Mouse (Mus musculus) ES-CJ7 (cell line): ENCODE data around the gene Them7.

Source experiments
- DNase-seq: peaks from one replicate; pipeline ENCODE4 v3.0.0; 2011; ENCODE audit warnings: low read depth, low spot score

Them7 gene

GRCm38 (mm10) chr2:105235380-105236115, 11.4 kb downstream of the Them7 start:
- no peak for DNase-seq

- DNase-seq: no peak
Observed at GRCm38 (mm10) chr2:105237424-105237823, 13.3 kb downstream of the Them7 start.

GRCm38 (mm10) chr2:105237841-105238240, 13.7 kb downstream of the Them7 start:
- DNase-seq: no peak

GRCm38 (mm10) chr2:105238775-105239174, 14.7 kb downstream of the Them7 start:
- peak; percentile 71 for DNase-seq

- DNase-seq: no peak
Observed at GRCm38 (mm10) chr2:105240631-105241030, 16.5 kb downstream of the Them7 start.

GRCm38 (mm10) chr2:105242940-105243339, 18.8 kb downstream of the Them7 start:
- DNase-seq: no peak

- DNase-seq: no peak
Observed at GRCm38 (mm10) chr2:105244733-105245132, 20.6 kb downstream of the Them7 start.

- no peak for DNase-seq
Observed at GRCm38 (mm10) chr2:105251978-105252377, 27.9 kb downstream of the Them7 start.

GRCm38 (mm10) chr2:105252824-105253223, 28.7 kb downstream of the Them7 start:
- DNase-seq: no peak

GRCm38 (mm10) chr2:105255457-105255856, 31.3 kb downstream of the Them7 start:
- DNase-seq: no peak

- peak; percentile 16 for DNase-seq
Observed at GRCm38 (mm10) chr2:105256427-105257071, 32.4 kb downstream of the Them7 start.

- no peak for DNase-seq
Observed at GRCm38 (mm10) chr2:105257376-105257775, 33.3 kb downstream of the Them7 start.

GRCm38 (mm10) chr2:105261335-105261734, 37.2 kb downstream of the Them7 start:
- peak; percentile 13 for DNase-seq

- DNase-seq: peak; percentile 62
Observed at GRCm38 (mm10) chr2:105263219-105263618, 39.1 kb downstream of the Them7 start.

- no peak for DNase-seq
Observed at GRCm38 (mm10) chr2:105282407-105283077, 58.4 kb downstream of the Them7 start.

- DNase-seq: no peak
Observed at GRCm38 (mm10) chr2:105283811-105284210, 59.7 kb downstream of the Them7 start.

- DNase-seq: no peak
Observed at GRCm38 (mm10) chr2:105284855-105285254, 60.7 kb downstream of the Them7 start.

GRCm38 (mm10) chr2:105295823-105296222, 71.7 kb downstream of the Them7 start:
- DNase-seq: no peak

- peak; percentile 42 for DNase-seq
Observed at GRCm38 (mm10) chr2:105298888-105299287, 74.8 kb downstream of the Them7 start.

- no peak for DNase-seq
Observed at GRCm38 (mm10) chr2:105301082-105301481, 77.0 kb downstream of the Them7 start.

- no peak for DNase-seq
Observed at GRCm38 (mm10) chr2:105301531-105301930, 77.4 kb downstream of the Them7 start.

GRCm38 (mm10) chr2:105303962-105304514, 79.9 kb downstream of the Them7 start:
- no peak for DNase-seq
